Mouse (Mus musculus): ENCODE results near the gene Ifi208. TPM values are rescaled to one million over a fixed set of nuclear protein-coding genes. Genes with fewer than 3 reads are reported as not detected.
A peak's percentile ranks its signal among the peaks of the same experiment; 100 is the strongest.
"Not testable (repeated sequence)": the region's sequence is repeated elsewhere in the genome, so short reads cannot be mapped to it uniquely, and the experiment has no call there.

The Ifi208 gene
- polyA plus RNA-seq, 1 experiment from 2014 or later, result 0.07 TPM

GRCm38 (mm10) chr1:173733219-173733618 lies 59.7 kb downstream of the Ifi208 start:
- H3K4me2 ChIP-seq (replicated peaks; ENCODE audit: low read depth, low read length), result no peak overlapping the region
- ATAC-seq (ENCODE audit: low FRiP score, low TSS enrichment), result peak; percentile 87
- no peaks in the 10 kb centered on the region for H3K4me1 ChIP-seq (ENCODE audit: control insufficient read depth, insufficient read depth, low read length)
- no peak overlapping the region for H3K27ac ChIP-seq (ENCODE audit: low read depth, low read length)
- no peak overlapping the region for H3K4me3 ChIP-seq (ENCODE audit: low read length)
- no peaks in the 10 kb centered on the region for H3K36me3 ChIP-seq (ENCODE audit: control insufficient read depth, insufficient read depth, low read length)
- 10% methylated on average over 7 of the region's 7 CpGs for WGBS
- no peak overlapping the region for H3K9ac ChIP-seq (ENCODE audit: low read depth, low read length)
- no peaks in the 10 kb centered on the region for H3K9me3 ChIP-seq (ENCODE audit: control insufficient read depth, low read length)
- no peaks in the 10 kb centered on the region for H3K27me3 ChIP-seq (ENCODE audit: control insufficient read depth, insufficient read depth, low read length)

GRCm38 (mm10) chr1:173735015-173735414 lies 61.5 kb downstream of the Ifi208 start:
- not testable (repeated sequence) for H3K9me3 ChIP-seq (ENCODE audit: control insufficient read depth, low read length); H3K36me3 ChIP-seq (ENCODE audit: control insufficient read depth, insufficient read depth, low read length); H3K27ac ChIP-seq (ENCODE audit: low read depth, low read length); H3K9ac ChIP-seq (ENCODE audit: low read depth, low read length); H3K4me1 ChIP-seq (ENCODE audit: control insufficient read depth, insufficient read depth, low read length); ATAC-seq (ENCODE audit: low FRiP score, low TSS enrichment); H3K4me3 ChIP-seq (ENCODE audit: low read length); H3K4me2 ChIP-seq (replicated peaks; ENCODE audit: low read depth, low read length); H3K27me3 ChIP-seq (ENCODE audit: control insufficient read depth, insufficient read depth, low read length)
- 84% methylated on average over 4 of the region's 4 CpGs for WGBS

GRCm38 (mm10) chr1:173736986-173737385 lies 63.5 kb downstream of the Ifi208 start:
- WGBS, result 76% methylated on average over 2 of the region's 2 CpGs
- H3K36me3 ChIP-seq (ENCODE audit: control insufficient read depth, insufficient read depth, low read length), result no peaks in the 10 kb centered on the region

GRCm38 (mm10) chr1:173740537-173740936 lies 67.1 kb downstream of the Ifi208 start:
- no peaks in the 10 kb centered on the region for H3K4me1 ChIP-seq (ENCODE audit: control insufficient read depth, insufficient read depth, low read length)
- no peak overlapping the region for H3K9ac ChIP-seq (ENCODE audit: low read depth, low read length)
- no peaks in the 10 kb centered on the region for H3K36me3 ChIP-seq (ENCODE audit: control insufficient read depth, insufficient read depth, low read length)
- no peaks in the 10 kb centered on the region for H3K27me3 ChIP-seq (ENCODE audit: control insufficient read depth, insufficient read depth, low read length)
- ATAC-seq (ENCODE audit: low FRiP score, low TSS enrichment), result no peak
- no peak overlapping the region for H3K4me3 ChIP-seq (ENCODE audit: low read length)
- no peak overlapping the region for H3K27ac ChIP-seq (ENCODE audit: low read depth, low read length)
- no peak overlapping the region for H3K4me2 ChIP-seq (replicated peaks; ENCODE audit: low read depth, low read length)
- H3K9me3 ChIP-seq (ENCODE audit: control insufficient read depth, low read length), result no peaks in the 10 kb centered on the region

More at GRCm38 (mm10) chr1:173736986-173737385, 63.5 kb downstream of the Ifi208 start:
- no peak overlapping the region for H3K4me3 ChIP-seq (ENCODE audit: low read length)
- no peak overlapping the region for H3K9ac ChIP-seq (ENCODE audit: low read depth, low read length)
- no peak overlapping the region for H3K27ac ChIP-seq (ENCODE audit: low read depth, low read length)
- H3K4me1 ChIP-seq (ENCODE audit: control insufficient read depth, insufficient read depth, low read length), result no peaks in the 10 kb centered on the region
- H3K4me2 ChIP-seq (replicated peaks; ENCODE audit: low read depth, low read length), result no peak overlapping the region
- no peaks in the 10 kb centered on the region for H3K27me3 ChIP-seq (ENCODE audit: control insufficient read depth, insufficient read depth, low read length)
- no peaks in the 10 kb centered on the region for H3K9me3 ChIP-seq (ENCODE audit: control insufficient read depth, low read length)
- ATAC-seq (ENCODE audit: low FRiP score, low TSS enrichment), result no peak

DNA sequence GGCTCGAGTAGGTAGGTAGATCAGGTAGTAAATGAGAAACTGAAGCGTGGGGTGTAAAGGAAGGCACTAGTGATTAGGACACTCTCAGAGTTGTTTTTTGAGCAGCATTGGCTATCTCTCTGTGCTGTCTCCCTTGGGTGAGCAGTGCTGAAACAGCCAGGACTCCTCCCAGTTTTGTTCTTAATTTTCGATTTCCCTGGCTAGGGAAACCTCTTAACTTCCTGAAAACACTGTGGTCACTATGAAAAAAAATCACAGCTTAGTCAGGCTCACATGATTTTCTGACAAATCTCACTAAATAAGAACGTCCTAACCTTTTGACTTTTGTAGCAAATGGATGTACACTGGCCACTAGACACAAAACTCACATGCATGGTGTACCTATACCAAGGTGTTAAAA lies 68.2 kb downstream of the Ifi208 start, which contains the start of gene Ifi207:
TSS of gene Ifi207 (minus strand) at position 92 of the 400 bp plus-strand sequence.
- no peak within 1 kb of the TSS for H3K27ac ChIP-seq (ENCODE audit: low read depth, low read length)
- H3K9me3 ChIP-seq (ENCODE audit: control insufficient read depth, low read length), result no peaks in the 10 kb centered on the region
- H3K9ac ChIP-seq (ENCODE audit: low read depth, low read length), result no peak within 1 kb of the TSS
- H3K4me2 ChIP-seq (replicated peaks; ENCODE audit: low read depth, low read length), result no peak within 1 kb of the TSS
- 79% methylated on average over 4 of the region's 4 CpGs for WGBS
- no peak for ATAC-seq (ENCODE audit: low FRiP score, low TSS enrichment)
- no peaks in the 10 kb centered on the region for H3K36me3 ChIP-seq (ENCODE audit: control insufficient read depth, insufficient read depth, low read length)
- H3K27me3 ChIP-seq (ENCODE audit: control insufficient read depth, insufficient read depth, low read length), result no peaks in the 10 kb centered on the region
- no peaks in the 10 kb centered on the region for H3K4me1 ChIP-seq (ENCODE audit: control insufficient read depth, insufficient read depth, low read length)
- no peak within 1 kb of the TSS for H3K4me3 ChIP-seq (ENCODE audit: low read length)

DNA sequence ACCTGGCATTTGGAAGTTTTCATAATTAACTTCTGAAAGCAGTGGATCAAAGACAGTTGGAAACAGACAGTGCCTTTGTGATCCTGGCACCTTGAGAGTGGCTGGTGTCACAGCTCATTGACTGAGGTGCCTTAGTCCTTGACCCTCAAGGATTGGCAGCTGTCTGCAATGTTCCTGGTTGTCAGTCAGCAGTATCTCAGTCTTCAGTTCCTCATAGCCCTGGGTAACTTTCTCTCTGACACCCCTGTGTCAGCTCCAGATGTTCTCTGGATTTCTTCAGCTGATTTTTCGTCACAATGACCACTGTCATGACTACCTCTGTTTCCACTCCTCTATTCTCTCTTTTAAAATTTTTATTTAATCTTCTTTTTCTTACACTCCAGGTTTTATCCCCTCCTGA lies 68.8 kb downstream of the Ifi208 start:
- Histone ChIP-seq H3K27ac (ENCODE audit: low read depth, low read length) (no peak overlapping the region), H3K4me1 (ENCODE audit: control insufficient read depth, insufficient read depth, low read length) (no peaks in the 10 kb centered on the region), H3K9me3 (ENCODE audit: control insufficient read depth, low read length) (no peaks in the 10 kb centered on the region), H3K27me3 (ENCODE audit: control insufficient read depth, insufficient read depth, low read length) (no peaks in the 10 kb centered on the region), H3K4me3 (ENCODE audit: low read length) (no peak overlapping the region), H3K4me2 (replicated peaks; ENCODE audit: low read depth, low read length) (no peak overlapping the region), H3K9ac (ENCODE audit: low read depth, low read length) (no peak overlapping the region), H3K36me3 (ENCODE audit: control insufficient read depth, insufficient read depth, low read length) (no peaks in the 10 kb centered on the region)
- ATAC-seq (ENCODE audit: low FRiP score, low TSS enrichment), result no peak
- 72% methylated on average over 1 of the region's 1 CpGs for WGBS

Small RNA genes lying within 50 kb of the gene (microRNA-seq; reads per million reads assigned to microRNA genes)
- gene Gm44339, result not detected

Other genes starting within 250 kb of the Ifi208 start
- gene Ifi206, start 182.6 kb upstream of the Ifi208 start, polyA plus RNA-seq (2014; fragmentation: Nextera tagmentation; extraction: Ambion mirVana), result 0.09 and 0.19 TPM in 2 replicates
- gene Ifi214, start 137.7 kb upstream of the Ifi208 start, polyA plus RNA-seq (2014; fragmentation: Nextera tagmentation; extraction: Ambion mirVana), result not detected in 2 replicates
- not detected in 2 replicates for gene Ifi213, start 74.4 kb upstream of the Ifi208 start, polyA plus RNA-seq (2014; fragmentation: Nextera tagmentation; extraction: Ambion mirVana)
- gene Ifi209, start 42.8 kb upstream of the Ifi208 start, polyA plus RNA-seq (2014; fragmentation: Nextera tagmentation; extraction: Ambion mirVana), result 0.14 and 0.19 TPM in 2 replicates
- 0.34 and 1.2 TPM in 2 replicates for gene Ifi207, start 68.1 kb downstream of the Ifi208 start, polyA plus RNA-seq (2014; fragmentation: Nextera tagmentation; extraction: Ambion mirVana)
- 0.93 and 1.7 TPM in 2 replicates for gene Ifi204, start 93.3 kb downstream of the Ifi208 start, polyA plus RNA-seq (2014; fragmentation: Nextera tagmentation; extraction: Ambion mirVana)
- 0.34 and 0.79 TPM in 2 replicates for gene Ifi211, start 239.4 kb downstream of the Ifi208 start, polyA plus RNA-seq (2014; fragmentation: Nextera tagmentation; extraction: Ambion mirVana)